Mouse (Mus musculus) fat pad, adult 2 months (tissue): ENCODE data around the gene Gabrb3.

Experiments used
- DNase-seq: peaks from one replicate; pipeline ENCODE4 v3.0.0-alpha.2; 2011; ENCODE audit warnings: low read depth, low spot score; ENCODE audit errors: extremely low read depth

The Gabrb3 gene

GRCm38 (mm10) chr7:57419392-57419791 is at the start of gene Gabrb3:
Gene Gabrb3 (plus strand): TSS chr7:57419692.
- DNase-seq = no peak

GRCm38 (mm10) chr7:57384112-57384511 is 35.4 kb upstream of the Gabrb3 start:
- no peak for DNase-seq

- DNase-seq = no peak
Measured at GRCm38 (mm10) chr7:57386517-57387340, 32.8 kb upstream of the Gabrb3 start, which contains the start of gene Gabrg3. Gene Gabrg3 (minus strand): TSS chr7:57387188.

- no peak for DNase-seq
Measured at GRCm38 (mm10) chr7:57387341-57387654, 32.2 kb upstream of the Gabrb3 start.

- no peak for DNase-seq
Measured at GRCm38 (mm10) chr7:57390046-57390445, 29.4 kb upstream of the Gabrb3 start.

- DNase-seq = no peak
Measured at GRCm38 (mm10) chr7:57393551-57393950, 25.9 kb upstream of the Gabrb3 start.

- no peak for DNase-seq
Measured at GRCm38 (mm10) chr7:57411163-57411562, 8.3 kb upstream of the Gabrb3 start.

GRCm38 (mm10) chr7:57412896-57413295 is 6.6 kb upstream of the Gabrb3 start:
- DNase-seq = no peak

- DNase-seq = no peak
Measured at GRCm38 (mm10) chr7:57421044-57421443, 1.6 kb downstream of the Gabrb3 start.

- DNase-seq = no peak
Measured at GRCm38 (mm10) chr7:57422675-57423074, 3.2 kb downstream of the Gabrb3 start.

GRCm38 (mm10) chr7:57448239-57448638 is 28.7 kb downstream of the Gabrb3 start:
- no peak for DNase-seq

- no peak for DNase-seq
Measured at GRCm38 (mm10) chr7:57460354-57460753, 40.9 kb downstream of the Gabrb3 start.

- DNase-seq = no peak
Measured at GRCm38 (mm10) chr7:57471316-57471715, 51.8 kb downstream of the Gabrb3 start.

GRCm38 (mm10) chr7:57473811-57474525 is 54.5 kb downstream of the Gabrb3 start:
- DNase-seq = no peak

GRCm38 (mm10) chr7:57482896-57483295 is 63.4 kb downstream of the Gabrb3 start:
- no peak for DNase-seq

- no peak for DNase-seq
Measured at GRCm38 (mm10) chr7:57486907-57487306, 67.4 kb downstream of the Gabrb3 start.

GRCm38 (mm10) chr7:57491795-57492194 is 72.3 kb downstream of the Gabrb3 start:
- no peak for DNase-seq

GRCm38 (mm10) chr7:57502809-57503208 is 83.3 kb downstream of the Gabrb3 start:
- no peak for DNase-seq

- DNase-seq = no peak
Measured at GRCm38 (mm10) chr7:57508860-57509632, 89.6 kb downstream of the Gabrb3 start.

GRCm38 (mm10) chr7:57509681-57510141 is 90.2 kb downstream of the Gabrb3 start, which contains the start of gene Gabra5:
Gene Gabra5 (minus strand): TSS chr7:57510059.
- DNase-seq = no peak

GRCm38 (mm10) chr7:57512955-57513354 is 93.5 kb downstream of the Gabrb3 start:
- no peak for DNase-seq
